In the genomic region with DNA sequence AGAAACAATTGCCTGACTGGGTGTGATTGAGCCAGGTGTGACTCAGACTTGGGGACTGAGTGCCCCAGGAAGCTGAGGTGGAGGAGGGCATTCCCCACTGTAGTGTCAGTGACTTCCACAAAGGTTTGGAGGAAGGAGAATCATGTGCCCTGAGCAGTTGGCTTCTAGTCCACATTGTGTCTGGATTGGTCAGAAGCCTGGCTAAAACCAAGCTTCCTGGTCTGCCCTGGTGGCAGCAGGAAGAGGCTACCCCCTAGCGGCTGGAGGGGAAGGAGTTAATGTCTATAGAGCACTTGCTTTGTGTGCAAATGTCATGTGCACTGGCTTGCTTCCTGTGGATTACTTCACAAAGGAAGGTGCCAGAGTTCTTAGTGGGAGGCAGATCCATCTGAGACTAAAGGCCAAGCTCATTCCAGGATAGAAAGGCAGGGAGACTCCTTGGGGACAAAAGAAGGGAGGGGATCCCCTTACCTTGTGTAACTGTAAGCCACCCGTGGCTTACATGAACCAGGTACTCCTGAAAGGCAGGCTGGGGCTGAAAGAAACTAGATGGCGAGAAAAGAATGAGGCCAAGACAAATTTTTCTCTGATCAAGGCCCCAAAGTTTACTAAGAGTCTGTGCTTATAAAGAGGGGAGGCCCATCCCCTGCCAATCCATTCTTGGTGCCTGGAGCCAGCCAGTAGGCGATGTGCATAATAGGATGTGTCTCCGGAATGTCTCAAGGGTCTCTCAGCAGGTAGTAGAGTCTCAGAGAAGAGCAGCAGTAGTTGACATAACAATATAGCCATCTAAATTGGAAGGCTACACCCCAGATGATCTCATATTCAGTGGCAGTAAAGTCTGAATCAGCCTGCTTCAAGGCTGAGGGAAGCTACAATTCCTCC, we compare ENCODE assay signal across 7 mouse cellular contexts. TPM values are rescaled to one million over a fixed set of nuclear protein-coding genes. Genes with fewer than 3 reads are reported as not detected.
DNase-seq lines count a peak whose midpoint lies in the region; ATAC-seq and TF ChIP-seq lines count a peak whose summit lies in the region.
"Not testable (repeated sequence)": the region's sequence is repeated elsewhere in the genome, so short reads cannot be mapped to it uniquely, and the experiment has no call there.

No protein-coding gene starts in this region.

- H3K36me3 ChIP-seq in ES-E14 (ENCODE audit: control insufficient read depth, insufficient read depth, low read length, poor library complexity, severe bottlenecking); forebrain, embryonic 11.5 days (ENCODE audit: control insufficient read depth, insufficient read depth, low read length); splenic B cell, adult 2 months (ENCODE audit: control insufficient read depth, insufficient read depth, low read length, poor library complexity, severe bottlenecking): not testable (repeated sequence)
- peaks cover 17% of the 10 kb centered on the region for H3K36me3 ChIP-seq in intestine, embryonic 14.5 days (ENCODE audit: control insufficient read depth, insufficient read depth, low read length)

- not testable (repeated sequence) for H3K4me2 ChIP-seq in forebrain, embryonic 11.5 days (ENCODE audit: low read depth, low read length, severe bottlenecking); intestine, embryonic 14.5 days (ENCODE audit: low read length)

- not testable (repeated sequence) for H3K27me3 ChIP-seq in forebrain, embryonic 11.5 days (ENCODE audit: control insufficient read depth, insufficient read depth, low read length); intestine, embryonic 14.5 days (replicated peaks; ENCODE audit: control insufficient read depth, insufficient read depth, low read length); splenic B cell, adult 2 months (ENCODE audit: control insufficient read depth, insufficient read depth, low read length, poor library complexity, severe bottlenecking)

- H3K4me1 ChIP-seq in ES-E14 (ENCODE audit: control insufficient read depth in 2 of 2, insufficient read depth in 2 of 2, low read length in 2 of 2, poor library complexity in 1 of 2); forebrain, embryonic 11.5 days (replicated peaks; ENCODE audit: control insufficient read depth, insufficient read depth, low read length); intestine, embryonic 14.5 days (replicated peaks; ENCODE audit: control insufficient read depth, insufficient read depth, low read length): not testable (repeated sequence)

- H3K9ac ChIP-seq in ES-E14 (ENCODE audit: insufficient read depth, low read depth, low read length, poor library complexity, severe bottlenecking); forebrain, embryonic 11.5 days (ENCODE audit: low read length); intestine, embryonic 14.5 days (ENCODE audit: low read length): not testable (repeated sequence)

- peak; percentile 19 for TF ChIP-seq CTCF in left cerebral cortex, adult 2 months (IDR thresholded peaks at IDR 0.05)

- peak overlapping the region; percentile 93 for H3K27ac ChIP-seq in ES-E14 (ENCODE audit: insufficient read depth, low read depth, low read length, poor library complexity, severe bottlenecking)
- H3K27ac ChIP-seq in forebrain, embryonic 11.5 days (ENCODE audit: low read depth, low read length); intestine, embryonic 14.5 days (ENCODE audit: low read depth); left cerebral cortex, adult 2 months: not testable (repeated sequence)

- peak; percentile 60 for DNase-seq in ES-E14 (ENCODE audit: low read depth, low spot score)
- DNase-seq in adrenal gland, postnatal 36 days = peak; percentile 27 to 51
- DNase-seq in forebrain, embryonic 11.5 days (ENCODE audit: low spot score) = peak; percentile 53
- DNase-seq in intestine, embryonic 14.5 days (ENCODE audit: low spot score) = peak; percentile 47
- not testable (repeated sequence) for DNase-seq in left cerebral cortex, adult 2 months (ENCODE audit: extremely low spot score in 1 of 2, low spot score in 2 of 2)
- DNase-seq in lung, postnatal 25 days (ENCODE audit: low spot score) = peak; percentile 52
- peak; percentile 42 for DNase-seq in splenic B cell, adult 2 months (ENCODE audit: low read depth, low spot score)

- not testable (repeated sequence) for H3K4me3 ChIP-seq in ES-E14 (ENCODE audit: insufficient read depth in 1 of 2, low read depth in 1 of 2, low read length in 2 of 2, poor library complexity in 1 of 2, severe bottlenecking in 1 of 2); forebrain, embryonic 11.5 days (ENCODE audit: low read depth, low read length); intestine, embryonic 14.5 days (ENCODE audit: low read depth, low read length); left cerebral cortex, adult 2 months

- in situ Hi-C loops in ES-E14 (cut with MboI; ENCODE audit: low sequenced_read_pairs in 2 of 2, unreplicated experiment in 2 of 2) = not testable (repeated sequence)

- H3K9me3 ChIP-seq in ES-E14 (ENCODE audit: control insufficient read depth, insufficient read depth, low read depth, low read length); forebrain, embryonic 11.5 days (ENCODE audit: control insufficient read depth, low read length); intestine, embryonic 14.5 days (ENCODE audit: control insufficient read depth, low read length): not testable (repeated sequence)

- not testable (repeated sequence) for ATAC-seq in forebrain, embryonic 11.5 days (replicated peaks; ENCODE audit: low FRiP score); intestine, embryonic 14.5 days (replicated peaks; ENCODE audit: low FRiP score, low TSS enrichment, low read depth)

- intact Hi-C loops in left cerebral cortex, adult 2 months (cut with DNase I) = not testable (repeated sequence)

- 60% methylated on average over 5 of the region's 5 CpGs for WGBS in forebrain, embryonic 11.5 days
- 76% methylated on average over 5 of the region's 5 CpGs for WGBS in intestine, embryonic 14.5 days

RNA-seq across cellular contexts. Expression of a gene that starts 33.5 kb away (rescaled TPM):
- 1.6 and 2.5 TPM in 2 replicates for total RNA-seq in ES-E14 (2012; rRNA removed)
- total RNA-seq in adrenal gland, postnatal 36 days (2021) = 10 to 100 TPM; 20.3 to 22.3 TPM
- polyA plus RNA-seq in forebrain, embryonic 11.5 days (2014; fragmentation: Nextera tagmentation; extraction: Ambion mirVana) = 11.9 and 12.6 TPM in 2 replicates
- polyA plus RNA-seq in intestine, embryonic 14.5 days (2014; fragmentation: Nextera tagmentation; extraction: Ambion mirVana) = 39.4 and 42.8 TPM in 2 replicates
- total RNA-seq in left cerebral cortex, adult 2 months (2021) = 1 to 10 TPM; 1.8 to 2.9 TPM

RNA-seq across cellular contexts. Expression of a gene that starts 50.3 kb away (rescaled TPM):
- 12.9 and 16.4 TPM in 2 replicates for total RNA-seq in ES-E14 (2012; rRNA removed)
- total RNA-seq in adrenal gland, postnatal 36 days (2021) = 100 to 1,000 TPM; 110 to 114 TPM
- 21.3 and 24.1 TPM in 2 replicates for polyA plus RNA-seq in forebrain, embryonic 11.5 days (2014; fragmentation: Nextera tagmentation; extraction: Ambion mirVana)
- polyA plus RNA-seq in intestine, embryonic 14.5 days (2014; fragmentation: Nextera tagmentation; extraction: Ambion mirVana) = 26.1 and 27.1 TPM in 2 replicates
- total RNA-seq in left cerebral cortex, adult 2 months (2021) = 10 to 100 TPM; 25.1 to 30.1 TPM
